Mouse (Mus musculus) cerebellum, postnatal 10 days (tissue): ENCODE results near the gene Rpl26.
A peak's percentile ranks its signal among the peaks of the same experiment; 100 is the strongest.

ENCODE experiments used
- DNase-seq, 2 experiments: peaks; one replicate each; pipeline ENCODE4 v3.0.0; 2021; ENCODE audit warnings: mixed read lengths in 2 of 2

The Rpl26 gene

DNA sequence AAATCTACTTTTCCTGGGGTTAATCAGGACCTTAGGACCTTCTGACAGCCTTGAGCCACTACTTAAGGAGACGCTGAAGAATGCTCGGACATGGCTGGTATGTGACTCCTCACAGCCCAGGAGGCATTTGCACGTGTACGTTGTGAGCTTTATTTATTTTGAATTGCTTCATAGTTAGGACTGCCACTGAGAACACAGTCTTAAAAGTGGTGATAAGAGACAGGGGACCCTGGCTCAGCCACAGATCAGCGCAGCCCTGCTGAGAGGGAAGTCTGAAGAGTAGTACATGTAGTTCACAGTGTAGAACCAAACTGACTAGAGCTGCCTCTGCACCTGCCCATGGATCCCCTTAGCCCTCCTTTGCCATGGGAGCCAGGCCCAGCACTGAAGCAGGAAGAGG is 9.6 kb upstream of the Rpl26 start:
- DNase-seq: no peak

DNA sequence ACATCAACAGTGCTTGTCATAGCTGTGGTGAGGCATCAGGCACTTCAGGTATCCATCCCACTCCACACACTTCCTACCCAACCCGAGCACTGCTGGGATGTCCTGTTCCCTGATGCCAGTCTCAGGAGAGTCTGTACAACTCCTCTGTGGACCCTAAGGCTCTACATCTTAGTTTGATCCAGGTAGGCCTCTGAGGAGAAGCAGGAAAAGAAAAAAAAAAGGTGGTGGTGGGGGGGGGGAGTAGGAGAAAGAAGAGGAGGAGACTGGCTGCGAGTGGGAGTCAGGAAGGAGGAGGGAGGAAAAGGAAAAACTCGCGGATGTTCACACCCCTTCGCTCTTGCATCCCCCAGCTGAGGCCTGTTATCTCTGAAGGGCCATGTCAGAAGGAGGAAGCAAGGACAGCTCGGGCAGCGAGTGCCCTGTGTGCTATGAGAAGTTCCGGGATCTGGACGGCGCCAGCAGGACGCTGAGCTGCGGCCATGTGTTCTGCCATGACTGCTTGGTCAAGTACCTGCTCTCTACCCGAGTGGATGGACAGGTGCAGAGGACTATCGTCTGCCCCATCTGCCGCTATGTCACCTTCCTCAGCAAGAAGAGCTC is 9.1 kb upstream of the Rpl26 start:
- DNase-seq: no peak

DNA sequence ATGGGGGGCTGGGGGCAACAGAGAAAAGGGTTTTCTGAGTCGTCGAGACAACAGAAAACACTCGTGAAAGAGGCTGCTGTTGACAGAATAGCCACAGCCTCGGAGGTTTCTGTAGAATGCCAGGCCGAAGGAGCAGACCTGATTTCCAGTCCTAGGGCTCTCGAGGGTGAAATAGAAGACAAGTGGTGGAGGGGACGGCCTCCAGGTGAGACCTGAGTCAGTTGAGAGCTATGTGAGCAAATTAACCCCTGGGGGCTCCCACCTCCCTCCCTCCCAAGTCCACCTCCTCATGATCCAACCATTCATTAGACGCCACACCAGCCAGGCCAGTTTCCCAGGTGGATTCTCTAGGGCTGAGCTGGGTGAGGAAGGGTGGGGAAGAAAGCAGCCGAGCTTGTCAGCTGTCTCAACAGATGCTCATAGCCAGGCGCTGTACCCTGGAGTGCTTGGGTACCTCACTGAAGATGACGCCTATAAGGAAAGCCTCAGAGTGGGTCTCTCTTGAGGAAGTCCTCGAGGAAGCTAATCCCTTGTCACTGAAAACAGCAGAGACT is 7.4 kb upstream of the Rpl26 start:
- no peak for DNase-seq

DNA sequence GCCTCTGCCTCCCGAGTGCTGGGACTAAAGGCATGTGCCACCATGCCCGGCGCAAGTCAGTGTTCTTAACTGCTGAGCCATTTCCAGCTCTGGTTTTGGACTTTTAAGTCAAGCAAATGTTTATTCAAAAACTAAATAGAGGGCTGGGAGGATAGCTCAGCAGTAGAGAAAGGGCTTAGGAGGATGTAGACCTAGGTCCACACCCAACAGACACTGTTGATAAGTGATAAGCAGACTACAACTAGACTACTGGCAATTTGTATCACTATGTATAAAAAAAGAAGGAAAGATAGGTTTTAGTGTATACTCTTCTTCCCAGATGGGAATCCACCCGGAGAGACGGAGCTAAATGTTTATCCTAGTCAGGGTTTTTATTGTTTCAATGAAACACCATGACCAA is 5.1 kb upstream of the Rpl26 start:
- DNase-seq: no peak

DNA sequence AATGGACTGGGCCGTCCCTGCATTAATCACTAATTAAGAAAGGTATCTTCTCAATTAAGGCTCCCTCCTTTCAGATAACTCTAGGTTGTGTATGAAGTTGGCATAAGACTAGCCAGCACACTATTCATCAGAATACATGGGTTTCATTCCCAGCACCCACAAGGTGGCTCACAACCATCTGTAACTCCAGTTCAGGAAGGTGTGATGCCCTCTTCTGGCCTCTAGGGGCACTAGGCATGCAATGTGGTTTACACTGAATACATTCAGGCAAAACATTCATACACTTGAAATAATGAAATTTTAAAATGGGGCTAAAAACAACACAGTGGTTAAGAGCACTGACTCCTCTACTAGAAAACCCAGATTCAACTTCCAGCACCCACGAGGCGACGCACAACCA is 4.3 kb upstream of the Rpl26 start:
- DNase-seq: peak; percentile 56 to 60

DNA sequence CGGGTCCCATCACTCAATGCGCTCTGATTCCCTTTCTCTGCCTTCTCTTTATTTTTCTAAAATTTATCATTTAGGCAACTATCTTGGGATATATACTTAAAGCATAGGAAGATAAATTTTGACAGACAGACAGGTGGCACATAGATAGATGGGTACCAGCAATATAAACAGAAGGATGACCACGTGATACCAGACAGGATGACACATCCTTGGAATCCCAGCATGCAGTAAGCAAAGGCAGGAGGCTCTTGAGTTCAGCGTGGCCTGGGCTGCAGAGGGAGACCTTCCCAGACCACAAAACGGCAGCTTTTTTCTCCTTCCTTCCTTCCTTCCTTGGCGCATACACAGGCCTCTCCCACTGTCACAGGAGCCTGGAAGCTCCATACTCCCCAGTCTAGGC is 3.5 kb upstream of the Rpl26 start:
- DNase-seq: no peak

DNA sequence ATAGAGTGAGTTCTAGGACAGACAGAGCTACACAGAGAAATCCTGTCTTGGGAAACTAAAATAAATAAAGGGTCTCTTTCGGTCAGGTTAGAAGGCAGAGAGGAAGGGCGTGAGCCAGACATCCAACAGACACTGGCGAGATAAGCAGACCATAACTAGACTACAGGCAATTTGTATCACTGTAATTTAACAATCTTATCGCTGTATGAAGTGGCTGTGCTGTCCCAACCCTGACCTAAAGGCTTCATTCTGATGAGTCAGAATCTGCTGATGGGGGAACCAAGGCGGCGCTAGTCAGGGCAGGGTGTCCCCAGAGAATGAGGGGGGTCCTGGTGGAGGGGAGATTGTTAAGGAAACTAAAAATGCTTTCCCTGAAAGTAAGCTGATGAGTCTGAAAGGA is 2.6 kb upstream of the Rpl26 start:
- no peak for DNase-seq

DNA sequence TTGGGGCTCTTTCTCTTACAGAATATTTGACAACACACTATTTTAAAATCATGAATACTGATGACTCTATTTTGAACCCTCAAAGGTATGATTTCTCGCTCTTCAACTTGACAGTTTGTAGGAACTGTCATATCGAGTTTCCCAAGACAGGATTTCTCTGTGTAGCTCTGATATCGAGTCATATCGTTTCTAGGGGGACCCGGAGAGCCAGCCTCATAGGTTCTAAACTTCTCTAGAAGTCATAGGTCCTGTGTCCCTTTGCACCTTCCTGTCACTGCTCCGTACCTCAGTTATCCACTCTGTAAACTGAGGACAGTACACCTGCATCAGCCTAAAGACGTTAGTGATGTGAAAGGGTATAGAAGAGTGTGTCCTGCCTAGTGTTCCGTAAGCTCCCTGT is 1.6 kb upstream of the Rpl26 start:
- no peak for DNase-seq

DNA sequence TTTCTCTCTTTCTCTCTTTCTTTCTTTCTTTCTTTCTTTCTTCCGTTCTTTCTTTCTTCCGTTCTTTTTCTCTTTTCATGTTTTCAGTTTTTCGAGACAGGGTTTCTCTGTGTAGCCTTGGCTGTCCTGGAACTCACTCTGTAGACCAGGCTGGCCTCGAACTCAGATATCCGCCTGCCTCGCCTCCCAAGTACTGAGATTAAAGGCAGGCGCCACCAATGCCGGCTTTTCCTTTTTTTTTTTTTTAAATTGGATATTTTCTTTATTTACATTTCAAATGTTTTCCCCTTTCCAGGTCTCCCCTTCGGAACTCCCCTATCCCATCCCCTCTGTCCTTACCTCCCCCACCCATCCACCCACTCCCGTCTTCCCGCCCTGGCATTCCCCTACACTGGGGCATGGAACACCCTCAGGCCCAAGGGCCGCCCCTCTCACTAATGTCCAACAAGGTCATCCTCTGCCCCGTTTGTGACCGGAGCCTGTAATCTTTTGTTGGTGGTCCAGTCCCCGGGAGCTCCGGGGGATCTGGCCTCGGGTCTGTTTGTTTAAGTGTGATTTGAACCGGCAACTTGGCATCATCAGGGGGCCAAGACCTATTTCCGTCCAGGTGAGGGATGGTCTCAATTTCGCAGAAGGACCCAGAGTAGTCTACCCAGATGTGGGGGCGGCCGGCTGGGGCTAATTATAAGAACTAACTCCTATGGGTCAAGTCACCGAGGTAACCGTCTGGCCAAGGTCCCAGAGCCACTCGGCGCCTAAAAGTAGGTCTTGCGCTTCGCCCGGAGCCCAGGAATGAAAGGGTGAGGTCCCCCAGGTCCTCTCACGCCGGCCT is 648 bp upstream of the Rpl26 start:
- no peak for DNase-seq

DNA sequence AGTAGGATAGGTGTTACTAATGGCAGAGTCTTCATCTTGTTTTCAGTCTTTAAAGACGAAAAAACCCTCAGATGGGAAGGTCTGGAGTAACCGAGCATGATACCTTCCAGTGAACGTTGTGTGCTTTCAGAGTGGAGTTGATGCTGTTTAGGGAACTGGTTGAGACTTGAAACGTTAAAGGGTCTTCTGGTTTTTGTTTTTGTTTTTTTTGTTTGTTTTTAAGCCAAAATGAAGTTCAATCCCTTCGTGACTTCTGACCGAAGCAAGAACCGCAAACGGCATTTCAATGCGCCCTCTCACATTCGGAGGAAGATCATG is 623 bp downstream of the Rpl26 start:
- no peak for DNase-seq

DNA sequence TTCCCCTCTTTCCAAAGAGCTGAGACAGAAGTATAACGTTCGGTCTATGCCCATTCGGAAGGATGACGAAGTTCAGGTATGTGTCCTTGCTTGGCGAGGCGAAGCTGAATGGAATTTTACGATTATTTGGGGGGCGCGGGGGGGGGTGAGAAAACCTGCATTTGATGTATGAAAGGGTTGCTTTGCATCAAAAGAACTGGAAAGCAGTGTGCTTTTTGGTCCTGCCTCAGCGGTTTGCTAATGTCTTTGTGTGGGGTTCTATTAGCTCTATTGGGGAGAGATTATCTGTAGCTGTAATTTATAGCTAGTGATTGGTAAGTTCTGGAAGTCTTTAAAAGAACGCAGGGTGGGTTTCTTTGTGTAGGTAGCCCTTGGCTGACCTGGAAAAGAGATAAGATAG is 984 bp downstream of the Rpl26 start:
- DNase-seq: no peak

DNA sequence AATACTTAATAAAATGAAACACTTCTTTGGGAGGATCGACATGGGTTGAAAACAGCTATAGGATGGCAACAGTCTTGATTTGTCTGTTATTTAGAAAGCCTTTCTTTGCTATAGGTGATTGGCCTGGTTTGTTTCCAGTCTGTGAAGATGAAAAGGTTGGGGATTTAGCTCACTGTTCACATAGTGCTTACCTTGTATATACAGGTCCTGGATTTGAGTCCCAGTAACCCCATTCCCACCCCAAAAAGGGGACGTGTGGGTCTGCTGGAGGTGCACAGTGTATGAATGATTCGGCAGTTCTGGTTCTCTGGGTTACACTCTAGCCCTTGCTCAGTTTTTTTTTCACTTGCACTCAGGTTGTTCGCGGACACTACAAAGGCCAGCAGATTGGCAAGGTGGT is 1.4 kb downstream of the Rpl26 start:
- no peak for DNase-seq

DNA sequence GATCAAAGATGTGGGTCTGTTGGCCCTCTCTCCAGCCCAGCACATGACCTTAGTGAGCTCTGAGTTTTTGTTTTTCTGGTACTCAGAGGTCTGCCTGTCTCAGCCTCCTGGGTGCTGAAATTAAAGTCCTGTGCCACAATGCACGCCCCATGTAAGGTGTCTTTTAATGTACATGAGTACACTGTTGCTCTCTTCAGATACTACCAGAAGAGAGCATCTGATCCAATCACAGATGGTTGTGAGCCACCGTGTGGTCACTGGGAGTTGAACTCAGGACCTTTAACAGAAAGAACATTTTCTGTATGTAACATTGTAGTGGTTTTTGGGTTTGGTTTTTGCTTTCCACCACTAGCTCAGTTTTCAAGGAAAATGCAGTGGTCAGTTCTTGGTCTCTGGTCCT is 2.4 kb downstream of the Rpl26 start:
- DNase-seq: no peak

DNA sequence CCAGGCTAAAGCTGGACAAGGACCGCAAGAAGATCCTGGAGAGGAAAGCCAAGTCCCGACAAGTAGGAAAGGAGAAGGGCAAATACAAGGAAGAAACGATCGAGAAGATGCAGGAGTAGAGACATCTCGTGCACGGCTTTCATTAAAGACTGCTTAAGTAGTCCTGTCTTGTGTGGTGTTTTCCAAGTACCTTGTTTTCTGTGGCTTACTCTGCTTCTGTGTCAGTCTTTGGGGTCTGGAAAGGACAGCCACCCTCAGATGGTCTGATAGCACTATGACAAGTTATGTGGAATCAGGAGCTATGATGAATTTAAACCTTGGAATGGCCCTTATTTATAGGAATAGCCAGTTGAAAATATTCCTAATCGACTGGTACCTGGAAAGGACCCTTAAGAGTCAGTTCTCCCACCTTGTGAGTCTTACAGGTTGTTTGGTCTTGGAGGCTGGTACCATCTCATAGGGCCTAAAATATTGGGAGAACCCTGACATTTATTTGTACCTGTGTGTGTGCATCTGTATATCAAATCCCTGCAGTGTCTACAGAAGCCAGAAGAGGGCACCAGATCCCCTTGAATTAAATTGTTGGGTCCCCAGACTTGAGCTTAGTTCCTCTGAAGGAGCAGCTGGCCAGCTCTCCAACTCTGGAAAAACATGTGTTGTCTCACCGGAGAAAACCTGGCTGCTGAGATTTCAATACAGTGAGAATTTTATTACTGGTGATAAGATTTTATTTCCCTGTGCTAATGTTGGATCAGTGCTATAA is 3.2 kb downstream of the Rpl26 start:
- DNase-seq: peak; percentile 85 to 88

DNA sequence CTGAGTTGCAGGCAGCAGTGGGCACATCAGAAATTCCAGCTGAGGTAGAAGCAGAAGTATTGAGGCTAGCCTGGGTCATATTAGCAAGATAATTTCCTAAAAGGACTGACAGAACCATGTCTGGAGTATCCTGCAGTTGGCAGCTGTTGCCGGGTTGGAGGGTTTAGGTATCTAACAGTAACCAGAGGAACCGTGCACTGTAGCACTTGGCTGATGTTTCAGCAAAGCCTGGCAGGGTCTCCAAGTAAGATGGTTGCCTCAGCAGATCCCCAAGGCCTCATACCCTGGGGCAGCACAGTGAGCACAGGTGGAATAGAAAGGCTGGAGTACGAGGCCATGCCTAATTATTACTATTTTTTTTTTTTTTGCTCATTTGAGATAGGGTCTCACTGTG is 3.8 kb downstream of the Rpl26 start:
- DNase-seq: peak in 1 of 2 experiments; percentile 24

DNA sequence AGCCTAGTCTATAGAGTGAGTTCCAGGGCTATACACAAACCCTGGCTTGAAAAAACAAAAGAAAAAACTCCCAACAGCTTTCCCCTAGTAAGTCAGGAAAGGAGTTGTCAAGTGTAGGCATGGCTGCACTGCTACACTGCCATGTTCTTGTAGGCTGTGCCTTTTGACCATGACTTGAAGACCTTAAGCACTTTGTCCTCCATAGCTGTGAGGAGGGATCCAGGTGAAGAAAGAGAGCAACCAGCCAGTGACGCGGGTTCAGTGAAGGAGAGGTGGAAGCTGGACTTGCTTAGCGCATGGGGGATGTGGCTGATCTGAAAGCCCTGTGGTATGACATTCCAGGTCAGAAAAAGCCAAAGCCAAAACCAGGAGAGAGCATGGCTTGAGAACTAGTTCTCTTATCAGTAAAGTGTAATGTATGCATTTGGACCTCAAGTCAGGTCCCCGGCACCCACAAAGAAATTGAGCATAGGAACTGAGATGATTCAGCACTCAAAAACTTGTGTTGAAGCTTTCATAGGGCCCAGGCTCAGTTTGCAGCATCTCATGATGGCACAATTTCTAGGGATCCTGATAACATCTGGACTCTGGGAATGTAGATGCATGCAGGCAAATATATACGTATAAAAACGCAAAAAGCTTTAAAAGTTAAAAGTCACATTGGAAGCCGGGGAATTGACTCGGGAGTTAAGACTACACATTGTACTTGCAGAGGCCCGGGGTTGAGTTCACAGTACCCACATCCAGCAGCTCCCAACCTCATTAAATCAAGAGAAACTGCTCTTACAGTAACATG is 4.5 kb downstream of the Rpl26 start:
- DNase-seq: no peak

DNA sequence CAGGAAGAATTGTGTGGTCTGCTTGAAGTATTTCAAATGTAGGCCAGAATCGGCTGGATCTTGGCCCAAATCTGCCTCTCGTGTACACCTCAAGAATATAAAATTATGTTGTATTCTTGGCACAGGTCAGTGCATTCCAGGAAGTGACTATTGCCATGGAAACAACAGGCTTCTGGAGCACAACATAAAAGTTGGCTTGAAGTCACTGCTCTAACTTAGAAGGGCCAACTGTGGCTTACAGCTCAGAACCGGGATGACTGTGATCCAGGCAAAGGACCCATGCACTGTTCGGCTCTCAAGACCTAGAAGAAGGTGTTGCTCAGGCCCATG is 5.0 kb downstream of the Rpl26 start:
- DNase-seq: peak; percentile 19

DNA sequence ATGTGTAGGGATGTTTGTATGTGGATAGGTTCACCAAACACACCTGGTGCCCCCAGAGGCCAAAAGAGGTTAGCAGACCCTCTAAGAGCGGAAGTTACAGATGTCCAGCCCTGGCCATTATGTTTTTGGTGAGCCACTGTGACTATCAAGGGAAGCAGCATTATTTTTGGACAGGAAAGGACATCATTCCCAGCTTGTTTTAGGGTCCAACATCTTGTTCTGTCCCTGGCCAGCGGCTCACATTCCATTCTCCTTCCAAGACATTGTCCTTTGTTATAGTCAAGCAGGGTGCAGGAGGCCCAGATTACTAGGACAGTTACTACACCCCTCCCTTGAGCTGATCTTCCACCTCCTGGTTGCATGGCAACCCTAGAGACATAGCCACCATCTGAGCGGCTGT is 5.9 kb downstream of the Rpl26 start:
- DNase-seq: no peak

DNA sequence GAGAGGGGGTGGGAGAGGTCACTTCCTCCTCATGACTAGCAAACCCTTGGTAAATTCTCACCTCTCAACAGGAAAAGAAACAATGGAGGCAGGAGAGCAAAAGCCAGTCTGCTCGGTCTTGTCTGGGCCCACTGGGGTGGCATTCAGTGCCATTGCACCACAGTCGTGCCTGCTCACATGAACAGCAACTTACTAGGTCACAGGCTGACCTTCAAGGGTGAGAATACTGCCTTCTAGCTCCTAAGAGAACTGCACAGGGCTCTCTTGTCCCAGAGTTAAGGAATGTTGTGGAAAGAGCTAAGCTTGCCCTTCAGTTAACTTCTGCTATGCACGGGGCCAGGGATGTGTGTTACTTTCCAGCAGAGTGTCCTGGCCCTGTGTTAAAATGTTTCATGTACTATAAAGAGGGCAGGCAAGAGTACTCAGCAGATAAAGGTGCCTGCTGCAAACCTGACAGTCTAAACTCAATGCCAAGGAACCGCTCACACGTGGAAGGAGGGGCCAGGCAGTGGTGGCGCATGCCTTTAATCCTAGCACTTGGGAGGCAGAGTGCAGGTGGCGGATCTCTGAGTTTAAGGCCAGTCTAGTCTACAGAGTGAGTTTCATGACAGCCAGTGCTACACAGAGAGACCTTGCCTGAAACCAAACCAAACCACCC is 7.6 kb downstream of the Rpl26 start:
- no peak for DNase-seq

DNA sequence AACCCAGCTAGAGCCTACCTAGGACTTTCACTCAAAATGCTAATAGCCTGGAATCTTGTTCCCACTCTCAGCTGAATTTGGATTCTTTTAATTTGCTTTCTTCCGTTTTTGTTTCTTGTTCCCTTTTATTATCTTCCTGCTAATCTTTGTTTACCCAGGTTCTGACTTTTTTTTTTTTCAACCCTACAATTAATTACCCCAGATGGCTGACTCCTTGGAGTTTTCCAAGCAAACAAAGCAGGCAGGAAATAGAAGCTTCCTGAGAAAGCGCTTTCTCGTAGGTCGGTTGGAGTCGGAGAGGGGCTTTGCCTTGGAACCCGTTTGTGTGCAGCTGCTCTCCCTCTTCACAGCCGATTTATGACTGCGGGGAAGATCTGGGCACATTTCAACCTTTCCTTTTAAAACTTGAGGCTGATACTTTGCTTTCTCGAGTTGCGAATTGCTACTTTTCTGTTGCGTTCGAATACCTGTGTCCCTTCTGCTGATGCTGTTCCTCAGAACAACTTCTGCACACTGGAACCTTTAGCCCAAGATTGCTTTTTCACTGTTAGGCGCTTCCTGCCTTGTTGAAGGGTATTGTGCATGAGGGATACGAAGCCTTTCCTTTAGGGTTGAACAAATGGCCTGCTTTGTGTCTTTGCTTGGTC is 10.3 kb downstream of the Rpl26 start:
- DNase-seq: peak in 1 of 2 experiments; percentile 17

DNA sequence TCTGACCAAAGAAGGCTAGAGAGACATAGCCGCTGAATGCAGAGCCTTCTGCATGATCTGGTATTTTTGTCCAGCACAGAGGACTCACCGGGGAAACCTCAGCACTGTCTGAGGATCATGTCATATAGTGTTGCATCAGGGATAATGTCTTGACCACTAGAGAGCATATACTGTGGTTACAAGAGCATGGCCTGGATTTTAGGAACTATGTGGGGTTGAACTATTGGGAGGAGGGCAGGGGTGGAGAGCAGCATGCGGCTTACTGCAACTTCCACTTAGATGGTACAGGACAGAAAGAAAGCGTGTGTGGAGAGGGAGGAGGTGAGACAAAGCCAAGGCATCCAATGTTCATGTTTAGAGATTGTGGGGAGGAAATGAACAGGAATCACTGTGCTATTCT is 13.2 kb downstream of the Rpl26 start:
- DNase-seq: no peak

DNA sequence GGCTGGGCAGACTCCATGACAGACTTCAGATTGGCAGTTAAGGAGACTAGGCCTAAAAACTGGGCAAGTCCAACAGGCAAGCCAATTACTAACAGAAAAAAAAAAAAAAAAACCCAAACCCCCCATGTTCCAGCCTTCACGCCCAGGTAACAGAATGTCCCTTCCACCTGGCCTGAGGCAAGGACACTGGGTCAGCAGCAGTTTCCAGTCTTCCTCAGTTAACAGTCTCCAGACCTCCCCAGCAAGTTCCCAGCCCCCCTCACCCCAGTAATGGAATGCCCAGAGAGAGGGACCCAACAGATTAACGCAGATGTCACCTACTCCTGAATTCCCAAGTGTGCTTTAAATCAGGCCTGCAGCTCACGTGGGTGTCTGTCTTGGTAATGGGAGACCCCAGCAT is 21.8 kb downstream of the Rpl26 start:
- DNase-seq: no peak
